Mouse (Mus musculus) C2C12 (cell line): ENCODE measurements around the gene Hoxb4. TPM values are rescaled to one million over a fixed set of nuclear protein-coding genes. Genes with fewer than 3 reads are reported as not detected.

Source experiments
- H3K27me3 ChIP-seq: one replicate; pipeline ENCODE4 v1.6.1; 2011; ENCODE audit not compliant: control insufficient read depth, insufficient read depth, insufficient read length
- H3K36me3 ChIP-seq: one replicate; pipeline ENCODE4 v1.6.1; 2011; ENCODE audit not compliant: control insufficient read depth, insufficient read depth
- H3K4me3 ChIP-seq: one replicate; pipeline ENCODE4 v1.5.1; 2011; ENCODE audit warnings: mild to moderate bottlenecking, control low read depth; ENCODE audit not compliant: poor library complexity, insufficient read depth, severe bottlenecking
- H3K79me2 ChIP-seq: one replicate; pipeline ENCODE4 v1.6.1; 2011; ENCODE audit not compliant: control insufficient read depth, insufficient read depth
- H3K79me3 ChIP-seq: one replicate; pipeline ENCODE4 v1.6.1; 2011; ENCODE audit warnings: low read depth, control low read depth
- H3ac ChIP-seq: one replicate; pipeline ENCODE3; 2011; ENCODE audit warnings: low read depth; ENCODE audit not compliant: control insufficient read depth, insufficient read length
- CEBPB ChIP-seq: IDR thresholded peaks from one replicate; pipeline ENCODE4 v1.6.1; 2011; ENCODE audit warnings: low read depth, mild to moderate bottlenecking, control low read depth, moderate library complexity
- CTCF ChIP-seq: IDR thresholded peaks from one replicate; pipeline ENCODE4 v1.5.1; 2011; ENCODE audit not compliant: control insufficient read depth, insufficient read depth, insufficient read length
- FOSL1 ChIP-seq: IDR thresholded peaks from one replicate; pipeline ENCODE4 v1.8.0; 2011; ENCODE audit warnings: mild to moderate bottlenecking, low read length; ENCODE audit not compliant: poor library complexity, insufficient read depth, severe bottlenecking
- MAX ChIP-seq: IDR thresholded peaks from one replicate; pipeline ENCODE4 v1.6.1; 2011; ENCODE audit warnings: mild to moderate bottlenecking, control low read depth
- MYOD1 ChIP-seq: IDR thresholded peaks from one replicate; pipeline ENCODE4 v1.6.1; 2011; ENCODE audit warnings: low read depth; ENCODE audit not compliant: control insufficient read depth, insufficient read length
- MYOG ChIP-seq: IDR thresholded peaks from one replicate; pipeline ENCODE4 v1.6.1; 2011; ENCODE audit not compliant: control insufficient read depth, insufficient read length; ENCODE audit errors: extremely low read depth
- USF1 ChIP-seq: IDR thresholded peaks from one replicate; pipeline ENCODE4 v1.6.1; 2011; ENCODE audit warnings: low read depth, mild to moderate bottlenecking, control low read depth, moderate library complexity
- polyA plus RNA-seq: library from polyadenylated mRNA; unstranded; fragments of >200 nt; fragmentation: generic; extraction: Trizol; gene quantifications from one replicate; pipeline ENCODE4 v1.2.1, GENCODE M21; 2012; ENCODE audit warnings: missing spikeins

Gene Hoxb4
- polyA plus RNA-seq, 1 experiment = 0.02 TPM

DNA sequence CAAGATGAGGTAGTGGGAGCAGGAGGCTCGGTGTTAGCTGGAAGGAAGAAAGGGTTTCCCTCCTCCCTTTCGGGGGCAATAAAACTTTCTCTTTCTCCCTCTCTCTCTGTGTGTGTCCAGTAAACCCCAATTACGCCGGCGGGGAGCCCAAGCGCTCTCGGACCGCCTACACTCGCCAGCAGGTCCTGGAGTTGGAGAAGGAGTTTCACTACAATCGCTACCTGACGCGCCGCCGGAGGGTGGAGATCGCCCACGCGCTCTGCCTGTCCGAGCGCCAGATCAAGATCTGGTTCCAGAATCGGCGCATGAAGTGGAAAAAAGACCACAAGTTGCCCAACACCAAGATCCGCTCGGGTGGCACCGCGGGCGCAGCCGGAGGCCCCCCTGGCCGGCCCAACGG lies 1.8 kb downstream of the Hoxb4 start:
- Histone ChIP-seq H3K4me3 (peak overlapping the region; percentile 6), H3K36me3 (no peaks in the 10 kb centered on the region), H3K27me3 (peaks cover 70% of the 10 kb centered on the region), H3K79me3 (no peaks in the 10 kb centered on the region), H3K79me2 (no peaks in the 10 kb centered on the region), H3ac (no peak overlapping the region)
- TF ChIP-seq CEBPB (no peak), FOSL1 (no peak), MAX (no peak), USF1 (no peak), MYOD1 (no peak), MYOG (no peak), CTCF (no peak)

GRCm38 (mm10) chr11:96320688-96321087 lies 2.6 kb downstream of the Hoxb4 start:
- Histone ChIP-seq H3K4me3 (no peak overlapping the region), H3K36me3 (no peaks in the 10 kb centered on the region), H3ac (no peak overlapping the region), H3K79me2 (no peaks in the 10 kb centered on the region), H3K27me3 (peaks cover 70% of the 10 kb centered on the region), H3K79me3 (no peaks in the 10 kb centered on the region)
- TF ChIP-seq CTCF (no peak), MYOG (no peak), MAX (no peak), MYOD1 (no peak), USF1 (no peak), CEBPB (no peak), FOSL1 (no peak)

DNA sequence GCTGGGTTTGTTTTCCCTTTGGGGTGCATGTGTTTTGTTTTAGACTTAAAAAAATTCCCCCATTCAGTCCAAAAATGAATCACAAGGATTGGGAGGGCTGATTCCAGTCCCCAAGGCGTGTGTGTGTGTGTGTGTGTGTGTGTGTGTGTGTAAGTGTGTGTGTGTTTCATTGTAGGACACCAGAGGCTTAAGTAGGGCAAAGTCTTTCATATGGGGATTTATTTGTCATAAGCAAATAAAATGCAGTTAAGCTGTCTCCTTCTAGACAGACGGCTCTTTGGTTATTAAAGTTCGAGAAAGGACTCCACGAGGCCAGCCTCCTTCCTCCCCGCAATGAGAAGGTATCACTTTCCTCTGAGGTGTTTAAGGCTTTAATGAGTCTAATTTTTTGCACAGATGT lies 3.8 kb downstream of the Hoxb4 start:
- no peaks in the 10 kb centered on the region for H3K79me2 ChIP-seq
- no peak overlapping the region for H3K4me3 ChIP-seq
- no peaks in the 10 kb centered on the region for H3K79me3 ChIP-seq
- H3K27me3 ChIP-seq = peaks cover 76% of the 10 kb centered on the region
- TF ChIP-seq USF1 = no peak
- TF ChIP-seq CTCF = no peak
- TF ChIP-seq CEBPB = no peak
- TF ChIP-seq MAX = no peak
- no peak for TF ChIP-seq FOSL1
- TF ChIP-seq MYOG = no peak
- no peak for TF ChIP-seq MYOD1
- no peaks in the 10 kb centered on the region for H3K36me3 ChIP-seq
- no peak overlapping the region for H3ac ChIP-seq

GRCm38 (mm10) chr11:96322738-96323137 lies 4.7 kb downstream of the Hoxb4 start:
- H3K79me2 ChIP-seq = no peaks in the 10 kb centered on the region
- H3K79me3 ChIP-seq = no peaks in the 10 kb centered on the region
- TF ChIP-seq MYOD1 (no peak), MYOG (no peak), CTCF (no peak), USF1 (no peak), MAX (no peak), FOSL1 (no peak), CEBPB (no peak)
- peaks cover 80% of the 10 kb centered on the region for H3K27me3 ChIP-seq
- H3K4me3 ChIP-seq = no peak overlapping the region
- H3K36me3 ChIP-seq = no peaks in the 10 kb centered on the region
- H3ac ChIP-seq = no peak overlapping the region

- no peaks in the 10 kb centered on the region for H3K36me3 ChIP-seq
- H3ac ChIP-seq = no peak within 1 kb of the TSS
- TF ChIP-seq MYOD1 (no peak), MYOG (no peak), USF1 (no peak), MAX (no peak), CTCF (no peak), CEBPB (no peak), FOSL1 (no peak)
- no peaks in the 10 kb centered on the region for H3K79me3 ChIP-seq
- no peak within 1 kb of the TSS for H3K4me3 ChIP-seq
- no peaks in the 10 kb centered on the region for H3K79me2 ChIP-seq
- peaks cover 79% of the 10 kb centered on the region for H3K27me3 ChIP-seq
These were observed 5.1 kb downstream of the Hoxb4 start, which contains the start of gene Hoxb3 for GRCm38 (mm10) chr11:96323154-96323553. Gene Hoxb3 (plus strand): TSS chr11:96323326.

DNA sequence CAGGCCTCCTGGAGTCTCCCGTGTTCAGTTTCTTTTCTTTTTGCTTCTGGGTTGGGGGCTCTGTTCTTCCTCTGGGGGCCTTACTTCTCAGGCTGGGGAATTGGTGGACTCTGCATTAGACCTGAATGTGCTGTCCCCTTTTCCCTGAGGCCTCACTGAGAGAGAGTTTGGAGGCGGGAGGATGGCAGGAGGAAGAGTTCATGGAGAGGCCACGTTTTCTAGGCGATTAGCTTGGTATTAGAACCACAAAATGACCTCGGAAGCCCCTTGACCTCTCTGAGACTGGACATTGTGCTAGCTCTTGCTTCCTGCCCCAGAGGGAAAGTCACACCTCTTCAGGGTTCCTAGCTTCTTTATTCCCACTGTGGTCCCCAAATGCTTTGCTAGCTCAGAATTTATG lies 6.1 kb downstream of the Hoxb4 start:
- TF ChIP-seq CTCF (no peak), USF1 (no peak), MAX (no peak)
- Histone ChIP-seq H3K79me2 (no peaks in the 10 kb centered on the region), H3K36me3 (no peaks in the 10 kb centered on the region), H3ac (no peak overlapping the region), H3K27me3 (peaks cover 77% of the 10 kb centered on the region), H3K79me3 (no peaks in the 10 kb centered on the region), H3K4me3 (no peak overlapping the region)
